Mouse (Mus musculus): ENCODE measurements at regions not wholly inside any gene's neighbourhood (a gene's known extent, or its start where the extent isn't known, plus 50 kb on each side); places are given as distances from the start of the nearest gene placed in this dataset.
"Not testable (repeated sequence)": the region's sequence is repeated elsewhere in the genome, so short reads cannot be mapped to it uniquely, and the experiment has no call there.

DNA sequence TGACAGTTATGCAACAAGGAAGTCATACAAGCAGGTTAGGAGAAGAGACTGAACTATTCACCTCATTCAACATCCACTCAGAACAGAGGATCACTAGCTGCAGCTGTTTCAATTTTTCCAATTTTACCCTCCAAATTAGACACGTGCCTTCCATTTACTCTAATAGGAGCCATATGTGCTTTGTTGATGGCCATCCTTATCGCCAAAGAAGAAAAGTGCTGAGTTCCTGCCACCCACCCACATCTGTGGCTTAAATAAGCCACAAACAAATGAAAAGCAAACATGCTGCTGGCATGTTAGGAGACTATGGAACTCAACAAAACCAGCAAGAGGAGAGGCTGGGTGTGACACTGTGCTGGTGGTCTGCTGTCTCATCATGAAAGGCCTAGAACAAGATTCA lies 1786.1 kb downstream of the 9330182O14Rik start:
- in situ Hi-C loops (cut with MboI, MseI), result no loop called here

DNA sequence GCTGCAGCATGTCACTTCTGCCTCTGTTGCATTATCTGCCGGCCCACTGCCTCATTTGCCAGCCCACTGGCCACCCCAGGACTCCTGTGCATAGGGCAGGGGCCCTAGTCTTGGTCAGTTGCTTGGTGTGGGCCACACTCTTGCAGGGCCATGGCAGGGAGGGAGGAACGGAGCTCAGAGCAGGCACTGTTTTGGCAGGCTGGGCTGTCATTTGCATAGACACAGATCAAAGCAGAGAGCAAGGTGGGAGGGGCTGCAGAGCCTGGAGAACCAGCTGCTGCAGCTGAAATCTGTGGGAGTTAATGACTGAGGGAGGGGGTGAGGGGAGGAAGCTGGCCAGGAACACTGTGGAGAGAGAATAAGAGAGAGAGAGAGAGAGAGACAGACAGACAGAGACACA lies 1802.5 kb downstream of the 9330182O14Rik start:
- in situ Hi-C loops (cut with MboI, MseI), result no loop called here

GRCm38 (mm10) chr15:41945226-41945625 lies 1811.1 kb downstream of the 9330182O14Rik start:
- in situ Hi-C loops (cut with MboI, MseI), result no loop called here

- in situ Hi-C loops (cut with MboI, MseI), result no loop called here
These were observed 1813.7 kb downstream of the 9330182O14Rik start for GRCm38 (mm10) chr15:41947888-41948287.

GRCm38 (mm10) chr15:41948347-41949093 lies 1814.4 kb downstream of the 9330182O14Rik start:
- in situ Hi-C loops (cut with MboI, MseI), result no loop called here

GRCm38 (mm10) chr15:41949094-41949461 lies 1814.9 kb downstream of the 9330182O14Rik start:
- in situ Hi-C loops (cut with MboI, MseI), result no loop called here

GRCm38 (mm10) chr15:41951276-41951675 lies 1817.1 kb downstream of the 9330182O14Rik start:
- in situ Hi-C loops (cut with MboI, MseI), result loop anchor here (25.0 kb wide), 1 partner anchor 961 kb away; no protein-coding TSS in a partner anchor

DNA sequence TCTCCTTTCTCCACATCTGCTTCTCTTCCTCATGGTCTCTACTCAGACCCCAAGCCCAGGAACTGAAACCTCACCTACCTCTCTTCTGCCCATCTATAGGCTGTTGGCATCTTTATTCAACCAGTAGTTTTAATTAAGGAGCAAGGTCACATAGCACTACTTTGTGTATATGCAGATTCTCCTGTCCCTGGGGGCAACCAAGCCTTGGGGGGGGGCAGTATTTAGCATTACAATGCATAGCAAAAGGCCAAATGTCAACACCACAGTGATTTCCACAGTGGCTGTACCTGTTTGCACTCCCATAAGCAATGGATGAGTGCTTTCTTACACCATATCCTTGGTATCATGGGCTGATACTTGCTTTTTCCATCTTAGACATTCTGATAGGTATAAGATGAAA lies 1826.4 kb downstream of the 9330182O14Rik start:
- in situ Hi-C loops (cut with MboI, MseI), result loop anchor here (10.0 to 25.0 kb wide), 2 partner anchors 796 to 952 kb away; no protein-coding TSS in a partner anchor

- in situ Hi-C loops (cut with MboI, MseI), result loop anchor here (10.0 to 25.0 kb wide), 2 partner anchors 156 to 941 kb away; no protein-coding TSS in a partner anchor
These were observed 1836.7 kb downstream of the 9330182O14Rik start for GRCm38 (mm10) chr15:41970877-41971276.

- in situ Hi-C loops (cut with MboI, MseI), result loop anchor here (10.0 to 25.0 kb wide), 2 partner anchors 158 to 939 kb away; no protein-coding TSS in a partner anchor
These were observed 1839.1 kb downstream of the 9330182O14Rik start for GRCm38 (mm10) chr15:41973263-41973662.

DNA sequence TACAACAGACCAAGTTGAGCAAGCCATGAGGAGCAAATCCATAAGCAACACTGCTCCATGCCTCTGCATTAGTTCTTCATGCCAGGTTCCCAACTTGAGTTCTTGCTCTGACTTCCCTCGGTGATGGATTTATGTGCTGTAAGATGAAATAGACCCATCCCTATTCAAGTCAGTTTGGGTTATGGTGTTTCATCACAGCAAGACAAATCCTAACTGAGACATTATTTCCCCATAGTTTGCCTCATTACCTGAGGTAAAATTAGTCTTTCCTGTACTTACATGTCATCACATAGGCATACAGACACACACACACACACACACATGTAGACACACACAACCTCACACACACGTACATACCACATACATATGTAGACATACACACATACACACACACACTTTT lies 1843.0 kb downstream of the 9330182O14Rik start:
- in situ Hi-C loops (cut with MboI, MseI), result loop anchor here (10.0 kb wide), 1 partner anchor 162 kb away; no protein-coding TSS in a partner anchor

DNA sequence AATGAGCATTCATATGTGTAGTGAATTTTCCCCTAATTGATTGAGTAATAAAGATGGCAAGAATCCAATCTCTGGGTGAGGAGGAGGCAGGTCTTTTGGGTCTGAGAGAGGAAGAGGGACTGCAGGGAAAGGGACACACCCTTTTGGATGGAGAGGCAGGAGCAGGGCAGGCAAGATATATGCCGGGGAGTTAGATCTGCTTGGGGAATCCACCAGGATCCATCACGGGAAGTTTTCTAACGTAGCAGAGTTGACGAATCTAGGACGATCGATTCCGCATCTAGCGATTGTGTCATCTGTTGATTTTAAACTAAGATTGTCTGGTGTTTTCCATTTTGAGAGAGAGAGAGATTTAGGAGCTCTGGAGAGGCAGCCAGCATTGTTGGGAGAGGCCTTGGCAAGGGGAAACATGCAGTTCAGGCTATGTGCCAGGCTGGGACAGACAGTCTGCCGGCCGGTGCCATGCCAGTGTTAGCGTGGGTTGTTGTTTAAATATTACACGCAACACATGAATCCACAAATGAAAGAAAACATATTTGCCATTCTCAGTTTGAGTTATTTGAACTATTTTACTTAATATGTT lies 1843.6 kb downstream of the 9330182O14Rik start:
- in situ Hi-C loops (cut with MboI, MseI), result loop anchor here (10.0 kb wide), 1 partner anchor 163 kb away; no protein-coding TSS in a partner anchor

GRCm38 (mm10) chr15:41983261-41983660 lies 1849.1 kb downstream of the 9330182O14Rik start:
- in situ Hi-C loops (cut with MboI, MseI), result no loop called here

DNA sequence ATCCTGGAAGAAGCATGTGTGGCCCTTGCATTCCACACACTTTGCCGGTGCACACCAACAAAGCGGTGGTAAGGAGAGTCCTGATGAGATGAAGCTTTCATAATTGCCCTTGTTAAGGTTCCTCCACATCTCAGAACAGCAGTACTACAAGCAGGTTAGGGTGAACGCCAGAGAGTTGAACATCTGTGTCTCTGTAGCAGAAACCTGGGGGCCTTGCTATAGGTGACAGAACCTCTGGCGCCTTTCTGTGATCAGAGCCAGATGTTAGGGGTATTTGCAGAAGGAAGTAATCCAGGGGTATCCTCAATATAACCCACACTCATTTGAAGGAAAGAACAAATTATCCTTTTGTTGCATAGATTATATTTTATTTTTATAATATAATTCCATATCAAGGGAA lies 1850.1 kb downstream of the 9330182O14Rik start:
- in situ Hi-C loops (cut with MboI, MseI), result no loop called here

GRCm38 (mm10) chr15:41986264-41986663 lies 1852.1 kb downstream of the 9330182O14Rik start:
- in situ Hi-C loops (cut with MboI, MseI), result no loop called here

DNA sequence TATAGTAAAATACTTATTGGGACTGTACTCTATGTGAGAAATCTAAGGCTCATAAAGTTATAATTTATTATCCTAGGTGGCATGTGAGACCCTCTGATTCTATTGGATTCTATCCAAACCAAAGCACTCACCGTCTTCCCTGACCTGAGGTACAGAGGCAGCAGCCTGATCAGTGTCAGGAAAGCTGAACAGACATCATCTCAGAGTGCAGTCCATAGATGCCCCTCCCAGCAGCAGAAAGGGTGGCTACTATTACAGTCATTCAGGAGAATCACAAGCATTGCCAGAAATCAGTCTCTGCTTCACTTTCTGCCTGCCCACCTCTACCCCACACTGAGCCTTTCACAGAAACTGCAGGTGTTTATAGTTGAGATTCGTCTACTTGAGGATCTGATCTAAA lies 1854.9 kb downstream of the 9330182O14Rik start:
- in situ Hi-C loops (cut with MboI, MseI), result no loop called here

GRCm38 (mm10) chr15:41991816-41992215 lies 1857.7 kb downstream of the 9330182O14Rik start:
- in situ Hi-C loops (cut with MboI, MseI), result no loop called here

DNA sequence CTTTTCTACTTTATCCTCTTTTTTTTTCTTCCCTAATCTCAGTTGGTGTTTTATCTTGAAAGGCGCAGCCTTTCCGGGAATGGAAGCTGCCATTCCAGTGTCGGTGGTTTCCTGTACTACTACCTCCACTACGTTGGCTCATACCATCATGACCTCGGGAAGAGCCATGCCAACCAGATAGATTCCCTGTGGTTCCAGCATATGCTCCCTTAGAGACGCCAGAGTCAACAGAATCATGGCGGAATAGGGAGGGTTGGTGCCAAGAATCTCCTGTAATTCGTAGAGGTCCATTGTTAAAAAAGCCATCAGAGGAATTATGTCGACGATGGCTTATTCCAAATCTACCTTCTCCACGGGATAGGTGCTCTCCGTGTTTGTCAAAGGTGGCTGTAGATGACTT lies 1898.1 kb downstream of the 9330182O14Rik start:
- in situ Hi-C loops (cut with MboI, MseI), result not testable (repeated sequence)

DNA sequence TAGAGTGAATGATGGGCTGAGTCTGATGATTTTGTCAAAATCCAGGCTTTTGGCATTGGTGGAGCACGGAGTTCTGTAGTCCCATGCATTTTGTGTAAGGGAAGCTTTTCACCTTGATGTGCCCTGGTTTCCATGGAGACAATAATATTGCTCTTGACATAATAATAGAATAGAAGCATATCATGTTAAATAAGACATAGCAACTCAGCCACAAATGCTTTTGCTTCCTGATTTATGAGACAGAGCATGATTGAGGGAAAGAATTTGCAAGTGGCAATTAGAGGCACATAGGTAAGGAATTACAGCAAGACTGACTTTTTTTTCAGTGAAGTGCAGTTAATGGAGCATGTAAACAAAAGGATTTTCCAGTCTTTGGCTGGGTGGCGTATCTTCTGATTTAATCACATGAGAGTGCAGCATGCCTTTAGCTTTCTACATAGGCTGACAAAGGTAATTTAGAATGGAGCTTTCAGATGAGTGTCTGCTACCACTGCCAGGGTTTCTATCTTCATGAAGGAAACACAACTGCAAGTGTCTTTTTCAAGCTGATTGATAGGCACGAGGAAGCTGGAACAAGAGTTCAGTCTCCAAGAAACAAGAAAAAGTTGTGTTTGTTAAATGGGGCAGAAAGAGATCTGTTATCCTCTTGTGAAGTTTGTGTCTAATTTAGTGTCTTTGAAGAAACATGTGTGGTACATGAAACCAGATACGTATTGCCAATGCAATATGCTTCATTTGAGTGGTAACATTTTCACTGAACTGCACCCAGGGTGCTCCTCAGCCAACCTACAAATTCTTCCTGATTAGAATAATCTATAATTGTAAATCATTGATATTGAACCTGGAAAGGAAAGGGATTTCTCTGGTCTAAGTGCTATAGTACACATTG lies 1913.2 kb downstream of the 9330182O14Rik start:
- in situ Hi-C loops (cut with MboI, MseI), result no loop called here

DNA sequence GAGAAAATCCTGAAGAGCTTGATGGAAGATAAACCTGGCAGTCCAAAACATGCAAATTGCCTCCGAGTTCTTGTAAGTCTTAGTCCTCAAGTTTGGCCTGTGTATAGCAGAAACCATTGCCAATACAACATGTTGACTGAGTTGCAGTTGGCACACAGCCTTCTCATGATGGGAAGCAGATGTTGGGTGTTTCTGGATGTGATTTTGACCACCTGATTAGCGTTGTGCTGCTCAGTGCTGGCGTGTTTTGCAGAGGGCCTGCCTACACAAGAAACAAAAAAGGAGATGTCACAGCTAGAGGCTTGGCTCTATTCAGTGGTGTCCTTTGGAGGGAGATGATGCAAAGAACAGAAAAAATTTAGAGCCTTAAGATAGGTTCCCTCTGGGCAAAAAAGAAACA lies 1922.6 kb downstream of the 9330182O14Rik start:
- in situ Hi-C loops (cut with MboI, MseI), result no loop called here

- in situ Hi-C loops (cut with MboI, MseI), result no loop called here
These were observed 1934.2 kb downstream of the 9330182O14Rik start for GRCm38 (mm10) chr15:42068207-42068831.
